Mouse (Mus musculus) spleen, adult 2 months (tissue): Measurements from ENCODE around the gene Rgs11.

ENCODE experiments used
- CTCF ChIP-seq: fragments of 200-500 bp; IDR thresholded peaks from 2 replicates; pipeline ENCODE4 v1.5.1; 2011; ENCODE audit warnings: mild to moderate bottlenecking, inconsistent platforms; ENCODE audit not compliant: insufficient read depth, insufficient read length, insufficient replicate concordance; ENCODE audit errors: extremely low read depth
- POLR2A ChIP-seq: fragments of 200-500 bp; IDR thresholded peaks from 2 replicates; pipeline ENCODE4 v1.6.1; 2011; ENCODE audit warnings: low read depth, low read length, inconsistent platforms

GRCm38 (mm10) chr17:26198892-26199291, 3.9 kb upstream of the Rgs11 start, which contains the start of gene Pdia2:
- TF ChIP-seq POLR2A: no peak
- no peak for TF ChIP-seq CTCF
